Mouse (Mus musculus): Measurements from ENCODE around the gene Cdon. TPM values are rescaled to one million over a fixed set of nuclear protein-coding genes. Genes with fewer than 3 reads are reported as not detected.
A peak's percentile ranks its signal among the peaks of the same experiment; 100 is the strongest.

The Cdon gene
- total RNA-seq (2012; rRNA removed): 13.4 and 17.4 TPM in 2 replicates

- Histone ChIP-seq H3K9me3 (ENCODE audit: control insufficient read depth, insufficient read depth, low read depth, low read length) (no peaks in the 10 kb centered on the region), H3K27ac (ENCODE audit: insufficient read depth, low read depth, low read length, poor library complexity, severe bottlenecking) (peak within 1 kb of the TSS; percentile 92), H3K9ac (ENCODE audit: insufficient read depth, low read depth, low read length, poor library complexity, severe bottlenecking) (peak within 1 kb of the TSS; percentile 97), H3K36me3 (ENCODE audit: control insufficient read depth, insufficient read depth, low read length, poor library complexity, severe bottlenecking) (no peaks in the 10 kb centered on the region), H3K4me3 (ENCODE audit: insufficient read depth in 1 of 2, low read depth in 1 of 2, low read length in 2 of 2, poor library complexity in 1 of 2, severe bottlenecking in 1 of 2) (peak within 1 kb of the TSS; percentile 78 to 81), H3K4me1 (ENCODE audit: control insufficient read depth in 2 of 2, insufficient read depth in 2 of 2, low read length in 2 of 2, poor library complexity in 1 of 2) (peaks cover 0 to 2% of the 10 kb centered on the region in 2 experiments; a peak in 1 of 4 replicates)
- DNase-seq (ENCODE audit: low read depth, low spot score): peak; percentile 75
- TF ChIP-seq ZNF384 (IDR thresholded peaks at IDR 0.05; ENCODE audit: low read depth, low read length) (no peak), HCFC1 (IDR thresholded peaks at IDR 0.05; ENCODE audit: borderline replicate concordance, insufficient read depth, low read length) (no peak; the same call in 1 of the 2 replicates), CHD2 (IDR thresholded peaks at IDR 0.05; ENCODE audit: low read depth, low read length) (no peak), MAFK (IDR thresholded peaks at IDR 0.05; ENCODE audit: insufficient read depth, low read depth, low read length) (no peak), ZC3H11A (IDR thresholded peaks at IDR 0.05; ENCODE audit: borderline replicate concordance, low read depth, low read length) (no peak)
- in situ Hi-C loops (cut with MboI; ENCODE audit: low sequenced_read_pairs in 2 of 2, unreplicated experiment in 2 of 2): no loop called here
Observed at GRCm38 (mm10) chr9:35420805-35421719, at the start of gene Cdon. Cdon (plus strand) TSS chr9:35421128.

- no peak overlapping the region for H3K27ac ChIP-seq (ENCODE audit: insufficient read depth, low read depth, low read length, poor library complexity, severe bottlenecking)
Observed at GRCm38 (mm10) chr9:35372324-35373101, 48.4 kb upstream of the Cdon start.

GRCm38 (mm10) chr9:35377916-35378315, 43.0 kb upstream of the Cdon start:
- no peak overlapping the region for H3K4me3 ChIP-seq (ENCODE audit: insufficient read depth in 1 of 2, low read depth in 1 of 2, low read length in 2 of 2, poor library complexity in 1 of 2, severe bottlenecking in 1 of 2)
- TF ChIP-seq MAFK (IDR thresholded peaks at IDR 0.05; ENCODE audit: insufficient read depth, low read depth, low read length): no peak
- no peak for TF ChIP-seq CHD2 (IDR thresholded peaks at IDR 0.05; ENCODE audit: low read depth, low read length)
- no peak for TF ChIP-seq HCFC1 (IDR thresholded peaks at IDR 0.05; ENCODE audit: borderline replicate concordance, insufficient read depth, low read length)
- no peak for TF ChIP-seq ZNF384 (IDR thresholded peaks at IDR 0.05; ENCODE audit: low read depth, low read length)
- TF ChIP-seq ZC3H11A (IDR thresholded peaks at IDR 0.05; ENCODE audit: borderline replicate concordance, low read depth, low read length): no peak
- no peaks in the 10 kb centered on the region for H3K9me3 ChIP-seq (ENCODE audit: control insufficient read depth, insufficient read depth, low read depth, low read length)
- H3K36me3 ChIP-seq (ENCODE audit: control insufficient read depth, insufficient read depth, low read length, poor library complexity, severe bottlenecking): no peaks in the 10 kb centered on the region
- no peak overlapping the region for H3K27ac ChIP-seq (ENCODE audit: insufficient read depth, low read depth, low read length, poor library complexity, severe bottlenecking)
- no peak overlapping the region for H3K9ac ChIP-seq (ENCODE audit: insufficient read depth, low read depth, low read length, poor library complexity, severe bottlenecking)
- no peak for DNase-seq (ENCODE audit: low read depth, low spot score)
- in situ Hi-C loops (cut with MboI; ENCODE audit: low sequenced_read_pairs in 2 of 2, unreplicated experiment in 2 of 2): no loop called here
- no peaks in the 10 kb centered on the region for H3K4me1 ChIP-seq (ENCODE audit: control insufficient read depth in 2 of 2, insufficient read depth in 2 of 2, low read length in 2 of 2, poor library complexity in 1 of 2)

More at GRCm38 (mm10) chr9:35372324-35373101, 48.4 kb upstream of the Cdon start:
- Histone ChIP-seq H3K9me3 (ENCODE audit: control insufficient read depth, insufficient read depth, low read depth, low read length) (no peaks in the 10 kb centered on the region), H3K9ac (ENCODE audit: insufficient read depth, low read depth, low read length, poor library complexity, severe bottlenecking) (no peak overlapping the region), H3K4me3 (ENCODE audit: insufficient read depth in 1 of 2, low read depth in 1 of 2, low read length in 2 of 2, poor library complexity in 1 of 2, severe bottlenecking in 1 of 2) (no peak overlapping the region), H3K4me1 (ENCODE audit: control insufficient read depth in 2 of 2, insufficient read depth in 2 of 2, low read length in 2 of 2, poor library complexity in 1 of 2) (no peaks in the 10 kb centered on the region), H3K36me3 (ENCODE audit: control insufficient read depth, insufficient read depth, low read length, poor library complexity, severe bottlenecking) (no peaks in the 10 kb centered on the region)
- TF ChIP-seq MAFK (IDR thresholded peaks at IDR 0.05; ENCODE audit: insufficient read depth, low read depth, low read length) (no peak), ZC3H11A (IDR thresholded peaks at IDR 0.05; ENCODE audit: borderline replicate concordance, low read depth, low read length) (no peak), ZNF384 (IDR thresholded peaks at IDR 0.05; ENCODE audit: low read depth, low read length) (no peak), CHD2 (IDR thresholded peaks at IDR 0.05; ENCODE audit: low read depth, low read length) (no peak), HCFC1 (IDR thresholded peaks at IDR 0.05; ENCODE audit: borderline replicate concordance, insufficient read depth, low read length) (no peak)
- DNase-seq (ENCODE audit: low read depth, low spot score): no peak
- in situ Hi-C loops (cut with MboI; ENCODE audit: low sequenced_read_pairs in 2 of 2, unreplicated experiment in 2 of 2): no loop called here

GRCm38 (mm10) chr9:35378991-35379390, 41.9 kb upstream of the Cdon start:
- no peak for DNase-seq (ENCODE audit: low read depth, low spot score)
- no peak for TF ChIP-seq MAFK (IDR thresholded peaks at IDR 0.05; ENCODE audit: insufficient read depth, low read depth, low read length)
- no peak for TF ChIP-seq CHD2 (IDR thresholded peaks at IDR 0.05; ENCODE audit: low read depth, low read length)
- no peak for TF ChIP-seq HCFC1 (IDR thresholded peaks at IDR 0.05; ENCODE audit: borderline replicate concordance, insufficient read depth, low read length)
- no peak for TF ChIP-seq ZC3H11A (IDR thresholded peaks at IDR 0.05; ENCODE audit: borderline replicate concordance, low read depth, low read length)
- TF ChIP-seq ZNF384 (IDR thresholded peaks at IDR 0.05; ENCODE audit: low read depth, low read length): no peak
- Histone ChIP-seq H3K4me3 (ENCODE audit: insufficient read depth in 1 of 2, low read depth in 1 of 2, low read length in 2 of 2, poor library complexity in 1 of 2, severe bottlenecking in 1 of 2) (no peak overlapping the region), H3K36me3 (ENCODE audit: control insufficient read depth, insufficient read depth, low read length, poor library complexity, severe bottlenecking) (no peaks in the 10 kb centered on the region), H3K27ac (ENCODE audit: insufficient read depth, low read depth, low read length, poor library complexity, severe bottlenecking) (no peak overlapping the region), H3K9me3 (ENCODE audit: control insufficient read depth, insufficient read depth, low read depth, low read length) (no peaks in the 10 kb centered on the region), H3K9ac (ENCODE audit: insufficient read depth, low read depth, low read length, poor library complexity, severe bottlenecking) (no peak overlapping the region), H3K4me1 (ENCODE audit: control insufficient read depth in 2 of 2, insufficient read depth in 2 of 2, low read length in 2 of 2, poor library complexity in 1 of 2) (no peaks in the 10 kb centered on the region)
- in situ Hi-C loops (cut with MboI; ENCODE audit: low sequenced_read_pairs in 2 of 2, unreplicated experiment in 2 of 2): no loop called here

All from ES-E14 (cell line).